Mouse (Mus musculus): ENCODE data around the gene Tmbim4.

The Tmbim4 gene

GRCm38 (mm10) chr10:120252800-120253199 lies 51.4 kb downstream of the Tmbim4 start:
- TF ChIP-seq GATA4 (IDR thresholded peaks at IDR 0.05; ENCODE audit: insufficient replicate concordance, low read length), result no peak

GRCm38 (mm10) chr10:120257231-120257630 lies 55.8 kb downstream of the Tmbim4 start:
- no peak for TF ChIP-seq GATA4 (IDR thresholded peaks at IDR 0.05; ENCODE audit: insufficient replicate concordance, low read length)

- TF ChIP-seq GATA4 (IDR thresholded peaks at IDR 0.05; ENCODE audit: insufficient replicate concordance, low read length), result no peak
Observed at GRCm38 (mm10) chr10:120267790-120268189, 66.4 kb downstream of the Tmbim4 start.

- TF ChIP-seq GATA4 (IDR thresholded peaks at IDR 0.05; ENCODE audit: insufficient replicate concordance, low read length), result no peak
Observed at GRCm38 (mm10) chr10:120269946-120270345, 68.6 kb downstream of the Tmbim4 start.

- no peak for TF ChIP-seq GATA4 (IDR thresholded peaks at IDR 0.05; ENCODE audit: insufficient replicate concordance, low read length)
Observed at GRCm38 (mm10) chr10:120270777-120271176, 69.4 kb downstream of the Tmbim4 start.

GRCm38 (mm10) chr10:120271318-120271717 lies 69.9 kb downstream of the Tmbim4 start:
- TF ChIP-seq GATA4 (IDR thresholded peaks at IDR 0.05; ENCODE audit: insufficient replicate concordance, low read length), result no peak

- TF ChIP-seq GATA4 (IDR thresholded peaks at IDR 0.05; ENCODE audit: insufficient replicate concordance, low read length), result no peak
Observed at GRCm38 (mm10) chr10:120271879-120272269, 70.5 kb downstream of the Tmbim4 start.

- TF ChIP-seq GATA4 (IDR thresholded peaks at IDR 0.05; ENCODE audit: insufficient replicate concordance, low read length), result no peak
Observed at GRCm38 (mm10) chr10:120272270-120272883, 71.0 kb downstream of the Tmbim4 start.

- no peak for TF ChIP-seq GATA4 (IDR thresholded peaks at IDR 0.05; ENCODE audit: insufficient replicate concordance, low read length)
Observed at GRCm38 (mm10) chr10:120273335-120273734, 71.9 kb downstream of the Tmbim4 start.

Measured in liver, adult (tissue).